Mouse (Mus musculus) cerebellum, adult 9-10 months (tissue): Measurements from ENCODE around the gene Fam189b.
"Not testable (repeated sequence)": the region's sequence is repeated elsewhere in the genome, so short reads cannot be mapped to it uniquely, and the experiment has no call there.

Experiments used
- DNase-seq: peaks from one replicate; pipeline ENCODE4 v3.0.0; 2022

The Fam189b gene

GRCm38 (mm10) chr3:89183058-89183958, at the start of gene Fam189b:
Gene Fam189b (plus strand): TSS chr3:89183143.
- DNase-seq, result peak; percentile 92

GRCm38 (mm10) chr3:89133752-89134151, 49.2 kb upstream of the Fam189b start:
- DNase-seq, result no peak

- no peak for DNase-seq
Observed at GRCm38 (mm10) chr3:89135958-89136357, 47.0 kb upstream of the Fam189b start, which contains the start of gene Pklr. Gene Pklr (plus strand): TSS chr3:89136142.

GRCm38 (mm10) chr3:89136365-89136764, 46.6 kb upstream of the Fam189b start:
- no peak for DNase-seq

GRCm38 (mm10) chr3:89144821-89145220, 38.1 kb upstream of the Fam189b start:
- no peak for DNase-seq

GRCm38 (mm10) chr3:89145566-89145965, 37.4 kb upstream of the Fam189b start:
- no peak for DNase-seq

- no peak for DNase-seq
Observed at GRCm38 (mm10) chr3:89147101-89147978, 35.6 kb upstream of the Fam189b start.

GRCm38 (mm10) chr3:89147979-89148311, 35.0 kb upstream of the Fam189b start:
- DNase-seq, result no peak

- DNase-seq, result no peak
Observed at GRCm38 (mm10) chr3:89148567-89148966, 34.4 kb upstream of the Fam189b start.

- DNase-seq, result no peak
Observed at GRCm38 (mm10) chr3:89152084-89152835, 30.7 kb upstream of the Fam189b start.

GRCm38 (mm10) chr3:89156951-89157350, 26.0 kb upstream of the Fam189b start:
- no peak for DNase-seq

GRCm38 (mm10) chr3:89158651-89159050, 24.3 kb upstream of the Fam189b start:
- DNase-seq, result no peak

GRCm38 (mm10) chr3:89159211-89159610, 23.7 kb upstream of the Fam189b start:
- no peak for DNase-seq

- no peak for DNase-seq
Observed at GRCm38 (mm10) chr3:89159616-89160344, 23.2 kb upstream of the Fam189b start, which contains the start of gene Hcn3. Gene Hcn3 (minus strand): TSS chr3:89160196.

GRCm38 (mm10) chr3:89161207-89161606, 21.7 kb upstream of the Fam189b start:
- not testable (repeated sequence) for DNase-seq

GRCm38 (mm10) chr3:89161786-89162185, 21.2 kb upstream of the Fam189b start:
- no peak for DNase-seq

- DNase-seq, result peak; percentile 27
Observed at GRCm38 (mm10) chr3:89163123-89163522, 19.8 kb upstream of the Fam189b start.

- no peak for DNase-seq
Observed at GRCm38 (mm10) chr3:89163643-89164245, 19.2 kb upstream of the Fam189b start.

- DNase-seq, result peak; percentile 92
Observed at GRCm38 (mm10) chr3:89164506-89165267, 18.3 kb upstream of the Fam189b start, which contains the start of gene Clk2. Gene Clk2 (plus strand): TSS chr3:89164795.

GRCm38 (mm10) chr3:89165268-89165870, 17.6 kb upstream of the Fam189b start:
- no peak for DNase-seq
